Mouse (Mus musculus): ENCODE measurements around the gene Lgals2.

DNA sequence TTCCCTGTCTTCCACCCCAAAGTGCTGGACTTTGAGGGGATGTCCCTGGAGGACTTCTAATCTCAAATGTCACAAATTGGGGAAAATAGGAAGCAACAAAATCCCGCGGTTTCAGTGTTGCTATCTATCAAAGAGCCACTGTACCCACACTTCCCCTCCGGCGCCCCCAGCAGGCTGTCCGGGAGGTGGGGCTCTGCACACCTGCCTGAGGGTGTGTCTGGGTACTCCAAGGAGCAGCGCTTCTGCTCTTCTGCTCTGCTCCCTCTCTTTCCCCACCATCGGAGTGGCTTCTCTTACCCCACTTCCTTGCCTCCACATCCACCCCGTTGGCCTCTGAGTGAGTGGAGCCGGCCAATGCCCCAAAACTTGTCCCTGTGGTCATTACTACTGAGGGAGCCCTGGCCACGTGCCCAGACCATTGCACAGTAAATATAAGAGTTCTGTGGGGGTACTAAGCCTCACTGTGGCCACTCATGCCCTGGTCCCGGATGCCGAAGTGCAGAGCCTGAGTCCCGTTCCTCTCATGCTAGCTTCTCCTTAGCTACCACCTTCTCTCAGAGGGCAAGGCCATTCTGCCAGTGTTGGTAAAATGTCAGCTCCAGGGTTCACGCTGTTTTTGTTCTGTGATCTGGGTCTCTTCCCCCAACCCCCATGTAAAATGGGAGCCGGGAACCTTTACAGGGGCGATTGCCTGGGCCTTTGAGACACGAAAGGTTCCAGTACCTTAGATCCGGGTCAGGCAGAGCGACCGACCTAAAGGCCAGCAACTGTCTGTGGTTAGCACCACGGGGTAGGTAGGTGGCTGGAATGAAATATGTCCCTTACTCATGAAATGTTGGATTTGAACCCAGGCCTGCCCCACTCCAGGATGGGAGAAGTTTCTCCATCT lies 11.5 kb downstream of the Lgals2 start:
- TF ChIP-seq CTCF (IDR thresholded peaks at IDR 0.05; ENCODE audit: control insufficient read depth, insufficient read depth, insufficient read length) = peak; percentile 25
- TF ChIP-seq USF1 (IDR thresholded peaks at IDR 0.05; ENCODE audit: low read depth) = peak; percentile 73
- no peak for TF ChIP-seq MYOD1 (IDR thresholded peaks at IDR 0.05; ENCODE audit: control insufficient read depth, insufficient read length, low read depth)
- peak; percentile 44 for TF ChIP-seq MAX (IDR thresholded peaks at IDR 0.05)
- no peak for TF ChIP-seq CEBPB (IDR thresholded peaks at IDR 0.05; ENCODE audit: low read depth)
